Mouse (Mus musculus): ENCODE data around the gene Adam22. TPM values are rescaled to one million over a fixed set of nuclear protein-coding genes. Genes with fewer than 3 reads are reported as not detected.
A peak's percentile ranks its signal among the peaks of the same experiment; 100 is the strongest.

Gene Adam22
- polyA plus RNA-seq (2016; fragmentation: Nextera tagmentation; extraction: Ambion mirVana), result 2.9 and 5.3 TPM in 2 replicates

GRCm38 (mm10) chr5:8367614-8368327 is at the start of gene Adam22:
Gene Adam22 (minus strand): TSS chr5:8368160.
- Histone ChIP-seq H3K36me3 (no peaks in the 10 kb centered on the region), H3K4me3 (peak within 1 kb of the TSS; percentile 72), H3K9me3 (replicated peaks) (no peaks in the 10 kb centered on the region), H3K4me1 (peaks cover 17% of the 10 kb centered on the region), H3K27me3 (ENCODE audit: low read depth, poor library complexity, severe bottlenecking) (peaks cover 22% of the 10 kb centered on the region), H3K27ac (peak within 1 kb of the TSS; percentile 84)
- under 1% methylated on average over 55 of the region's 55 CpGs for WGBS
- peak; percentile 75 for DNase-seq (ENCODE audit: low spot score)

DNA sequence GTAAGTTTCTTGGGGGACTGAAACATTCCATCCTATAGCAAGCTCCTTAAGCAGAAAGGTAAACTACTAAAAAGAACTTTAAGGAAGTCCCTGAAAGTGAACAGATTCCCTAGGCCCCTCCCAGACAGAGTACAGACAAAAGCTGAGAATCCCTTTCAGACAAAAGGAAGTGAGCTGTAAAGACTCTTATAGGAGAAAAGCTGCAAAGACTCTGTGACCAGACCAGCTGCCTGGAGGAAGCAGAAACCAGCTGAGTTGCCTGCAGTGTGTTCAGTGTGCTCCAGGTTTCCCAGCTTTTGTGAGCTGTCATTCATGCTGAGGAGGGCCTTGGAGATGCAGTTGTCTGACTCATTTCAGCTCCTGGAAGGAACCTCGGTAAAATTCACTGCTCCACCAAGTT is 49.5 kb upstream of the Adam22 start:
- Histone ChIP-seq H3K36me3 (peaks cover 80% of the 10 kb centered on the region), H3K27me3 (ENCODE audit: low read depth, poor library complexity, severe bottlenecking) (no peaks in the 10 kb centered on the region), H3K4me3 (no peak overlapping the region), H3K4me1 (peaks cover 4% of the 10 kb centered on the region; the same call in 1 of the 2 replicates), H3K9me3 (replicated peaks) (no peaks in the 10 kb centered on the region), H3K27ac (no peak overlapping the region)
- no peak for DNase-seq (ENCODE audit: low spot score)
- WGBS, result 68% methylated on average over 1 of the region's 1 CpGs

DNA sequence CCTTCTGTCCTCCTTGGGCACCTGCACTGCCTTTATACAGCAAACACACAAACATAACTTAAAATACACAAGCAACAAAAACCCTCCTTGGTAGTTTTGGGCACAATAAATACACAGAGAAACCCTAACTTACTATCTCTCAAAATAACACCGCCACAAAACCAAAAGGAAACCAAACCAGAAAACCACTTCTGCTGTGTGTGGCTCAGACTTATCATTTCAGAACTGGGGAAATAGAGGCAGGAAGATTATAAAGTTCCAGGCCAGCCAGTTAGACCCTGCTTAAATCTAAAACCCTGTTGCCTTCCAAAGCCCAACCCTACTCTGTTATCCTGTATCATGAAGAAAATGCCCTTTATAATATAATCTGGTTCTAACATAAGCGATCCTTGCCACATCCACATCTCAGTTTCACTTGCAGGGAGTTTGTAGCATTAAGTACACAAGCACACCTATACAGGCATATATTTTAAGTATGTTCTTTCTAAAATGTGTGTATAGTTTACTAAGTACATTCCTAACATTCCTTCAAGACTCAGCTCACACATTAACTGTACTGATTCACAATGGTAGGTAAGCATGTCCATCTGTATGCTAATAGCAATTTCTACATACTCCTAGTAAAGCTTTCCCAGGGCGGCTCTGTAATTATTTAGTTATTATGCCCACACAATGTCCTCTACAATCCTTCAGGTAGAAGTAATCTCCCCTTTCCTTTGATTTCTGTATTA is 48.9 kb upstream of the Adam22 start:
- Histone ChIP-seq H3K27ac (no peak overlapping the region), H3K36me3 (peaks cover 86% of the 10 kb centered on the region), H3K4me1 (peaks cover 4% of the 10 kb centered on the region; the same call in 1 of the 2 replicates), H3K4me3 (no peak overlapping the region), H3K27me3 (ENCODE audit: low read depth, poor library complexity, severe bottlenecking) (no peaks in the 10 kb centered on the region), H3K9me3 (replicated peaks) (no peaks in the 10 kb centered on the region)
- WGBS, result 92% methylated on average over 3 of the region's 3 CpGs
- no peak for DNase-seq (ENCODE audit: low spot score)

GRCm38 (mm10) chr5:8408746-8409145 is 40.8 kb upstream of the Adam22 start:
- H3K36me3 ChIP-seq, result peaks cover 95% of the 10 kb centered on the region
- no peaks in the 10 kb centered on the region for H3K27me3 ChIP-seq (ENCODE audit: low read depth, poor library complexity, severe bottlenecking)
- H3K4me3 ChIP-seq, result no peak overlapping the region
- H3K4me1 ChIP-seq, result no peaks in the 10 kb centered on the region
- no peak overlapping the region for H3K27ac ChIP-seq
- 93% methylated on average over 4 of the region's 4 CpGs for WGBS
- no peak for DNase-seq (ENCODE audit: low spot score)
- no peaks in the 10 kb centered on the region for H3K9me3 ChIP-seq (replicated peaks)

DNA sequence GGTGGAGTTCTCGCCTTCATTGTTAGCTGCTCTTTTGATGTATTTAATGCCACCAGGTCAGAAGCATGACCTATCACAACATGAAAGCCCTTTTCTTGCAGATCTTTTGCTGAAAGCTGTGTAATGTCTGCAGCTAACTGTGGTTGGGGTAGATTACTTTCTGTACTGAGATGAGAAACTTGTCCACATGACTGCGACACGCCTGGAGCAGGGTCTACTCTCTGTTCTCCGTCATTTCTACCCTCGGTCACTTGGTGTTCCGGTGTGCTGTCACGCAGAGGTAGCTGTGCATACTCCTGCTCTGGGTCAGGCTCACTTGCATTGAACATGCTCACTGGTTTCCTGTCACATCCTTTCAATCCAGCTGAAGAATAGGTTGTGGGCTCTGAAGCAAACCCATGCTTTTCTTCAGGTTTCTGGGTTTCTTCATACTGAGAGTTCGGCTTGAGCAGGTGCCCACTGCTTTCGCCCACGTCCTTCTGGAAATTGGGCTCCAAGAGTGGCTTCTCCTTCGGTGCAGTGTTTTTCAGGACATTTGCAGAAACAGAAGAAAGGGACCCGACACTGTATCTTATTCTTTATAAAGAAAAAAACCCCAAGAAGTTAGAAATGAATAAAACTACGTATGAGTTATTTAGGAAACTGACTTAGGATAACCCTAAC is 29.8 kb upstream of the Adam22 start:
- no peak overlapping the region for H3K4me3 ChIP-seq
- peaks cover 82% of the 10 kb centered on the region for H3K36me3 ChIP-seq
- DNase-seq (ENCODE audit: low spot score), result no peak

DNA sequence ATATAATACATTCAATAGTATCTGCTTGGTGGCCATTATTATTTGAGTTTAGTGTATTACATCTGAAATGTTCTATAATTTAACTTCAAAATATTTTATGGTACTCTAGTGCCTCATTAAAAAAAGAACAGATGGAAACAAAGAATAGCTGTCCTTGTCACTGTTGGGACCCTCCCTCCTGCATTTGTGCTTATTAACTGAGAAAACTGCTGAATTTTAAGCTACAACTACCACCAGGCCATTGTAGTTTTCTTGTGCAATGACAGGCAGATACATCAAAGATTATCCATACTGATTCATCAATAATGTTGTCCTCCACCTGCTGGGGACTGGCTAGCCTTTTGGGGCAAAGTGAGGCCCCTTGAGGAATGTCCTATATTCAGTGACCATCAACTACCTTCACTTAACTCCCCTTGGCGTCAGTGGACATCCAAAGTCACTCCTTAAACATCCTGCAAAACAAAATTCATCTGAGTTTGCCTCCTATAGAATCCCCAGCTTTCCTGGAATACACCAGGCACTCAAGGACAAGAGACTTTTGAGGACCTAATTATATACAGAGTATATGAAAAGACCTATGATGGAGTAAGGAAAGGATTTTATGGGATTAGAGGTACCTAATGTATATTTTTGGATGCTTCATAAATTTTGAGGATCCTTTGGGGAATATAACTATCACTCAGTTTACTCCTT is 26.1 kb upstream of the Adam22 start:
- Histone ChIP-seq H3K4me3 (no peak overlapping the region), H3K27ac (no peak overlapping the region), H3K4me1 (no peaks in the 10 kb centered on the region), H3K9me3 (replicated peaks) (no peaks in the 10 kb centered on the region), H3K27me3 (ENCODE audit: low read depth, poor library complexity, severe bottlenecking) (no peaks in the 10 kb centered on the region), H3K36me3 (peaks cover 46% of the 10 kb centered on the region)
- DNase-seq (ENCODE audit: low spot score), result no peak
- WGBS, result 72% methylated on average over 1 of the region's 1 CpGs

More for the DNA sequence above, 29.8 kb upstream of the Adam22 start:
- Histone ChIP-seq H3K27me3 (ENCODE audit: low read depth, poor library complexity, severe bottlenecking) (no peaks in the 10 kb centered on the region), H3K9me3 (replicated peaks) (no peaks in the 10 kb centered on the region), H3K27ac (no peak overlapping the region), H3K4me1 (no peaks in the 10 kb centered on the region)
- 95% methylated on average over 13 of the region's 13 CpGs for WGBS

- no peaks in the 10 kb centered on the region for H3K27me3 ChIP-seq (ENCODE audit: low read depth, poor library complexity, severe bottlenecking)
- no peak overlapping the region for H3K4me3 ChIP-seq
- no peaks in the 10 kb centered on the region for H3K9me3 ChIP-seq (replicated peaks)
- no peak overlapping the region for H3K27ac ChIP-seq
- 85% methylated on average over 5 of the region's 5 CpGs for WGBS
- H3K36me3 ChIP-seq, result no peaks in the 10 kb centered on the region
- no peaks in the 10 kb centered on the region for H3K4me1 ChIP-seq
- DNase-seq (ENCODE audit: low spot score), result no peak
Measured at GRCm38 (mm10) chr5:8374297-8374906, 6.4 kb upstream of the Adam22 start.

DNA sequence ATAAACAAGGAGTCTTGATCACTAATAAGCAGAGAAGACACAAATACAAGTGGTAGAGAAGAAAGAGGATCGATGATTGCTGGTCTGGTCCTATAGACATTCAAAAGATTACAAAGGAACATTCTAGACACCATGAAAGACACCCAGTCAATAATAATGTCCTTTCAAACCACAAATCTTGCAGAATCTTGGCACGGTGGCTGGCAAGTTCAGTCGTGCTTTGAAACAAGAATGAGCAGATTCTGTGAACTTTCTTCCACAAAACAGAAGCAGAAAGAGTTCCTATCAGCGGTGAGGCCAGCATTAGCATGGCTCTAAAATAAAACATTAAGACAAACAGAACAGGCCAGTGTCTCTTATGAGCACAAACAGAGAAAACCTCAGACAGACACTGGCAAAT is 5.5 kb upstream of the Adam22 start:
- 79% methylated on average over 4 of the region's 4 CpGs for WGBS

GRCm38 (mm10) chr5:8368781-8369180 is 821 bp upstream of the Adam22 start:
- Histone ChIP-seq H3K36me3 (no peaks in the 10 kb centered on the region), H3K27ac (no peak overlapping the region), H3K4me3 (no peak overlapping the region), H3K27me3 (ENCODE audit: low read depth, poor library complexity, severe bottlenecking) (peaks cover 22% of the 10 kb centered on the region), H3K9me3 (replicated peaks) (no peaks in the 10 kb centered on the region), H3K4me1 (peaks cover 17% of the 10 kb centered on the region)
- WGBS, result 82% methylated on average over 5 of the region's 5 CpGs
- no peak for DNase-seq (ENCODE audit: low spot score)

More for the DNA sequence above, 5.5 kb upstream of the Adam22 start:
- Histone ChIP-seq H3K36me3 (no peaks in the 10 kb centered on the region), H3K27me3 (ENCODE audit: low read depth, poor library complexity, severe bottlenecking) (peaks cover 8% of the 10 kb centered on the region), H3K9me3 (replicated peaks) (no peaks in the 10 kb centered on the region), H3K4me3 (no peak overlapping the region), H3K4me1 (no peaks in the 10 kb centered on the region), H3K27ac (no peak overlapping the region)
- DNase-seq (ENCODE audit: low spot score), result no peak

- Histone ChIP-seq H3K27ac (peak overlapping the region; percentile 84), H3K4me3 (peak overlapping the region; percentile 72), H3K27me3 (ENCODE audit: low read depth, poor library complexity, severe bottlenecking) (peaks cover 22% of the 10 kb centered on the region), H3K36me3 (no peaks in the 10 kb centered on the region), H3K4me1 (peaks cover 17% of the 10 kb centered on the region), H3K9me3 (replicated peaks) (no peaks in the 10 kb centered on the region)
- DNase-seq (ENCODE audit: low spot score), result no peak
- 40% methylated on average over 7 of the region's 7 CpGs for WGBS
Measured at GRCm38 (mm10) chr5:8368328-8368692, 350 bp upstream of the Adam22 start.

- peaks cover 17% of the 10 kb centered on the region for H3K4me1 ChIP-seq
- WGBS, result 1% methylated on average over 25 of the region's 25 CpGs
- peak; percentile 52 for DNase-seq (ENCODE audit: low spot score)
- peak overlapping the region; percentile 72 for H3K4me3 ChIP-seq
- H3K36me3 ChIP-seq, result no peaks in the 10 kb centered on the region
- peak overlapping the region; percentile 44; the same call in 1 of the 2 replicates for H3K27ac ChIP-seq
- H3K9me3 ChIP-seq (replicated peaks), result no peaks in the 10 kb centered on the region
- H3K27me3 ChIP-seq (ENCODE audit: low read depth, poor library complexity, severe bottlenecking), result peaks cover 22% of the 10 kb centered on the region
Measured at GRCm38 (mm10) chr5:8366771-8367613, 968 bp downstream of the Adam22 start.
